Mouse (Mus musculus): ENCODE measurements at regions not wholly inside any gene's neighbourhood (a gene's known extent, or its start where the extent isn't known, plus 50 kb on each side); places are given as distances from the start of the nearest gene placed in this dataset.

- no peak for DNase-seq (ENCODE audit: low read depth, low spot score)
These were observed 653.3 kb upstream of the Fam98a start for GRCm38 (mm10) chr17:76205082-76205481.

- DNase-seq (ENCODE audit: low read depth, low spot score), result no peak
These were observed 633.1 kb upstream of the Fam98a start for GRCm38 (mm10) chr17:76184813-76185212.

- no peak for DNase-seq (ENCODE audit: low read depth, low spot score)
These were observed 585.1 kb upstream of the Fam98a start for GRCm38 (mm10) chr17:76136660-76137495.

- no peak for DNase-seq (ENCODE audit: low read depth, low spot score)
These were observed 582.3 kb upstream of the Fam98a start for GRCm38 (mm10) chr17:76134030-76134429.

GRCm38 (mm10) chr17:76125260-76125659 is 573.5 kb upstream of the Fam98a start:
- DNase-seq (ENCODE audit: low read depth, low spot score), result no peak

GRCm38 (mm10) chr17:76111315-76112195 is 559.8 kb upstream of the Fam98a start:
- peak; percentile 97 for DNase-seq (ENCODE audit: low read depth, low spot score)

- peak; percentile 64 for DNase-seq (ENCODE audit: low read depth, low spot score)
These were observed 559.1 kb upstream of the Fam98a start for GRCm38 (mm10) chr17:76110856-76111255.

GRCm38 (mm10) chr17:76083536-76083935 is 531.8 kb upstream of the Fam98a start:
- DNase-seq (ENCODE audit: low read depth, low spot score), result peak; percentile 81

GRCm38 (mm10) chr17:76081780-76082179 is 530.0 kb upstream of the Fam98a start:
- no peak for DNase-seq (ENCODE audit: low read depth, low spot score)

- DNase-seq (ENCODE audit: low read depth, low spot score), result no peak
These were observed 494.7 kb upstream of the Fam98a start for GRCm38 (mm10) chr17:76046438-76046837.

GRCm38 (mm10) chr17:76032710-76033109 is 481.0 kb upstream of the Fam98a start:
- no peak for DNase-seq (ENCODE audit: low read depth, low spot score)

GRCm38 (mm10) chr17:76008011-76008410 is 456.3 kb upstream of the Fam98a start:
- DNase-seq (ENCODE audit: low read depth, low spot score), result no peak

- peak; percentile 30 for DNase-seq (ENCODE audit: low read depth, low spot score)
These were observed 451.1 kb upstream of the Fam98a start for GRCm38 (mm10) chr17:76002836-76003235.

GRCm38 (mm10) chr17:75961371-75961770 is 409.6 kb upstream of the Fam98a start:
- DNase-seq (ENCODE audit: low read depth, low spot score), result no peak

- no peak for DNase-seq (ENCODE audit: low read depth, low spot score)
These were observed 385.1 kb upstream of the Fam98a start for GRCm38 (mm10) chr17:75936686-75937380.

GRCm38 (mm10) chr17:75931022-75931421 is 379.3 kb upstream of the Fam98a start:
- DNase-seq (ENCODE audit: low read depth, low spot score), result peak; percentile 63

GRCm38 (mm10) chr17:75920240-75920639 is 368.5 kb upstream of the Fam98a start:
- no peak for DNase-seq (ENCODE audit: low read depth, low spot score)

- DNase-seq (ENCODE audit: low read depth, low spot score), result no peak
These were observed 365.3 kb upstream of the Fam98a start for GRCm38 (mm10) chr17:75917020-75917419.

- DNase-seq (ENCODE audit: low read depth, low spot score), result no peak
These were observed 364.8 kb upstream of the Fam98a start for GRCm38 (mm10) chr17:75916590-75916989.

- no peak for DNase-seq (ENCODE audit: low read depth, low spot score)
These were observed 363.5 kb upstream of the Fam98a start for GRCm38 (mm10) chr17:75915256-75915655.

- no peak for DNase-seq (ENCODE audit: low read depth, low spot score)
These were observed 355.3 kb upstream of the Fam98a start for GRCm38 (mm10) chr17:75907085-75907484.

GRCm38 (mm10) chr17:75906643-75907042 is 354.9 kb upstream of the Fam98a start:
- no peak for DNase-seq (ENCODE audit: low read depth, low spot score)

All from R1 (cell line).